Mouse (Mus musculus): ENCODE data around the gene Supt3. TPM values are rescaled to one million over a fixed set of nuclear protein-coding genes. Genes with fewer than 3 reads are reported as not detected.

The Supt3 gene
- polyA plus RNA-seq, 2 experiments: 10.5 to 21.3 TPM

- Histone ChIP-seq H3K4me1 (ENCODE audit: control insufficient read depth, insufficient read depth, low read length) (0 out of 2 replicates have a peak, but pooled peaks cover 4% of the 10 kb centered on the region), H3K27me3 (ENCODE audit: control insufficient read depth, insufficient read depth, low read length) (no peaks in the 10 kb centered on the region), H3K9me3 (ENCODE audit: control insufficient read depth, low read length) (no peaks in the 10 kb centered on the region), H3K9ac (ENCODE audit: low read depth, low read length, severe bottlenecking) (no peak overlapping the region), H3K27ac (replicated peaks; ENCODE audit: low read depth, low read length) (no peak overlapping the region), H3K36me3 (ENCODE audit: control insufficient read depth, insufficient read depth, low read length) (0 out of 2 replicates have a peak, but pooled peaks cover under 1% of the 10 kb centered on the region), H3K4me3 (replicated peaks; ENCODE audit: low read length) (no peak overlapping the region), H3K4me2 (replicated peaks; ENCODE audit: low read depth, low read length, severe bottlenecking) (no peak overlapping the region)
- no peak for DNase-seq (ENCODE audit: low spot score)
- WGBS: 58% methylated on average over 13 of the region's 13 CpGs
- no peak for TF ChIP-seq POLR2A (IDR thresholded peaks at IDR 0.05; ENCODE audit: borderline replicate concordance, extremely low read depth, insufficient read depth, insufficient read length)
- no peak for ATAC-seq (ENCODE audit: low FRiP score, low read depth)
Observed at GRCm38 (mm10) chr17:45004477-45005170, 227.7 kb downstream of the Supt3 start.

- Histone ChIP-seq H3K9me3 (ENCODE audit: control insufficient read depth, low read length) (no peaks in the 10 kb centered on the region), H3K4me3 (replicated peaks; ENCODE audit: low read length) (no peak overlapping the region), H3K4me2 (replicated peaks; ENCODE audit: low read depth, low read length, severe bottlenecking) (no peak overlapping the region), H3K9ac (ENCODE audit: low read depth, low read length, severe bottlenecking) (no peak overlapping the region), H3K36me3 (ENCODE audit: control insufficient read depth, insufficient read depth, low read length) (no peaks in the 10 kb centered on the region), H3K4me1 (ENCODE audit: control insufficient read depth, insufficient read depth, low read length) (0 out of 2 replicates have a peak, but pooled peaks cover 4% of the 10 kb centered on the region), H3K27ac (replicated peaks; ENCODE audit: low read depth, low read length) (no peak overlapping the region), H3K27me3 (ENCODE audit: control insufficient read depth, insufficient read depth, low read length) (no peaks in the 10 kb centered on the region)
- ATAC-seq (ENCODE audit: low FRiP score, low read depth) (no peak), DNase-seq (ENCODE audit: low spot score) (no peak)
- TF ChIP-seq POLR2A (IDR thresholded peaks at IDR 0.05; ENCODE audit: borderline replicate concordance, extremely low read depth, insufficient read depth, insufficient read length): no peak
- WGBS: 50% methylated on average over 1 of the region's 1 CpGs
Observed at GRCm38 (mm10) chr17:45007461-45007860, 230.5 kb downstream of the Supt3 start.

- no peak overlapping the region for H3K27ac ChIP-seq (replicated peaks; ENCODE audit: low read depth, low read length)
- H3K4me3 ChIP-seq (replicated peaks; ENCODE audit: low read length): no peak overlapping the region
- ATAC-seq (ENCODE audit: low FRiP score, low read depth) (no peak), DNase-seq (ENCODE audit: low spot score) (no peak)
- H3K4me2 ChIP-seq (replicated peaks; ENCODE audit: low read depth, low read length, severe bottlenecking): no peak overlapping the region
- no peak overlapping the region for H3K9ac ChIP-seq (ENCODE audit: low read depth, low read length, severe bottlenecking)
- no peaks in the 10 kb centered on the region for H3K36me3 ChIP-seq (ENCODE audit: control insufficient read depth, insufficient read depth, low read length)
- no peaks in the 10 kb centered on the region for H3K27me3 ChIP-seq (ENCODE audit: control insufficient read depth, insufficient read depth, low read length)
- WGBS: 68% methylated on average over 4 of the region's 4 CpGs
- H3K4me1 ChIP-seq (ENCODE audit: control insufficient read depth, insufficient read depth, low read length): 0 out of 2 replicates have a peak, but pooled peaks cover 4% of the 10 kb centered on the region
- TF ChIP-seq POLR2A (IDR thresholded peaks at IDR 0.05; ENCODE audit: borderline replicate concordance, extremely low read depth, insufficient read depth, insufficient read length): no peak
- H3K9me3 ChIP-seq (ENCODE audit: control insufficient read depth, low read length): no peaks in the 10 kb centered on the region
Observed at GRCm38 (mm10) chr17:45008663-45009062, 231.7 kb downstream of the Supt3 start.

- Histone ChIP-seq H3K9me3 (ENCODE audit: control insufficient read depth, low read length) (no peaks in the 10 kb centered on the region), H3K36me3 (ENCODE audit: control insufficient read depth, insufficient read depth, low read length) (no peaks in the 10 kb centered on the region), H3K4me2 (replicated peaks; ENCODE audit: low read depth, low read length, severe bottlenecking) (no peak overlapping the region), H3K4me3 (replicated peaks; ENCODE audit: low read length) (no peak overlapping the region), H3K9ac (ENCODE audit: low read depth, low read length, severe bottlenecking) (no peak overlapping the region), H3K27ac (replicated peaks; ENCODE audit: low read depth, low read length) (no peak overlapping the region), H3K4me1 (ENCODE audit: control insufficient read depth, insufficient read depth, low read length) (no peaks in the 10 kb centered on the region), H3K27me3 (ENCODE audit: control insufficient read depth, insufficient read depth, low read length) (no peaks in the 10 kb centered on the region)
- 87% methylated on average over 2 of the region's 2 CpGs for WGBS
- TF ChIP-seq POLR2A (IDR thresholded peaks at IDR 0.05; ENCODE audit: borderline replicate concordance, extremely low read depth, insufficient read depth, insufficient read length): no peak
- ATAC-seq (ENCODE audit: low FRiP score, low read depth) (no peak), DNase-seq (ENCODE audit: low spot score) (no peak)
Observed at GRCm38 (mm10) chr17:45010409-45010808, 233.5 kb downstream of the Supt3 start.

- H3K36me3 ChIP-seq (ENCODE audit: control insufficient read depth, insufficient read depth, low read length): no peaks in the 10 kb centered on the region
- no peak overlapping the region for H3K9ac ChIP-seq (ENCODE audit: low read depth, low read length, severe bottlenecking)
- WGBS: 87% methylated on average over 4 of the region's 4 CpGs
- no peak for DNase-seq (ENCODE audit: low spot score)
- no peak overlapping the region for H3K4me2 ChIP-seq (replicated peaks; ENCODE audit: low read depth, low read length, severe bottlenecking)
- H3K27ac ChIP-seq (replicated peaks; ENCODE audit: low read depth, low read length): no peak overlapping the region
- H3K9me3 ChIP-seq (ENCODE audit: control insufficient read depth, low read length): no peaks in the 10 kb centered on the region
- H3K4me1 ChIP-seq (ENCODE audit: control insufficient read depth, insufficient read depth, low read length): no peaks in the 10 kb centered on the region
- H3K4me3 ChIP-seq (replicated peaks; ENCODE audit: low read length): no peak overlapping the region
- no peaks in the 10 kb centered on the region for H3K27me3 ChIP-seq (ENCODE audit: control insufficient read depth, insufficient read depth, low read length)
- ATAC-seq (ENCODE audit: low FRiP score, low read depth): no peak
- TF ChIP-seq POLR2A (IDR thresholded peaks at IDR 0.05; ENCODE audit: borderline replicate concordance, extremely low read depth, insufficient read depth, insufficient read length): no peak
Observed at GRCm38 (mm10) chr17:45016746-45017145, 239.8 kb downstream of the Supt3 start.
